ENCODE assay signal across 28 mouse cellular contexts in genomic region chr11:23810741-23811140, GRCm38 (mm10). TPM values are rescaled to one million over a fixed set of nuclear protein-coding genes. Genes with fewer than 3 reads are reported as not detected.
DNase-seq lines count a peak whose midpoint lies in the region; TF ChIP-seq lines count a peak whose summit lies in the region.
"Had no signal": no experiment of that assay in that cellular context is flagged by ENCODE, and none has a peak within 500 bp of the region (broad histone marks: within the 10 kb centered on the region; RNA-seq: fewer than 3 reads in every experiment).

No protein-coding gene starts in this region.

- WGBS in large intestine, adult 2 months = 37% methylated on average over 2 of the region's 2 CpGs

- peak overlapping the region; percentile 18; the same call in 1 of the 2 replicates for H3K27ac ChIP-seq in CH12.LX (ENCODE audit: insufficient read depth, low read depth)
- H3K27ac ChIP-seq: embryonic facial prominence, embryonic 10.5 days; embryonic facial prominence, embryonic 13.5 days; forebrain, embryonic 12.5 days; forebrain, embryonic 15.5 days; heart, adult 2 months; heart, embryonic 15.5 days; hindbrain, embryonic 10.5 days; hindbrain, embryonic 13.5 days; intestine, embryonic 15.5 days had no signal

- DNase-seq in A20 (ENCODE audit: low read depth, low spot score) = peak; percentile 25
- DNase-seq in CH12.LX (ENCODE audit: extremely low read depth) = no peak
- peak; percentile 4 for DNase-seq in large intestine, adult 2 months (ENCODE audit: low read depth, low spot score)
- DNase-seq in splenic B cell, adult 2 months (ENCODE audit: low read depth, low spot score) = peak; percentile 30
- no peak for DNase-seq in adrenal gland, adult 18-20 months (ENCODE audit: low spot score in 2 of 2)
- DNase-seq in adrenal gland, postnatal 25 days = no peak
- DNase-seq: adrenal gland, adult 8-10 months; adrenal gland, postnatal 36 days; cerebellum, adult 11 months; cerebellum, adult 2 months; cerebellum, postnatal 10 days; cerebellum, postnatal 36 days; embryo, embryonic 11 days; gastrocnemius, postnatal 25 days; heart, adult 2 months; heart, postnatal 10 days; heart, postnatal 36 days had no signal

- H3K27me3 ChIP-seq in CH12.LX (replicated peaks) = no peaks in the 10 kb centered on the region
- H3K27me3 ChIP-seq in splenic B cell, adult 2 months (ENCODE audit: control insufficient read depth, insufficient read depth, low read length, poor library complexity, severe bottlenecking) = no peaks in the 10 kb centered on the region
- H3K27me3 ChIP-seq: embryonic facial prominence, embryonic 13.5 days; forebrain, embryonic 12.5 days; forebrain, embryonic 15.5 days; heart, embryonic 12.5 days; heart, embryonic 15.5 days; hindbrain, embryonic 13.5 days; intestine, embryonic 15.5 days had no signal

- no peak; the same call in 1 of the 2 replicates for TF ChIP-seq POLR2A in CH12.LX (IDR thresholded peaks at IDR 0.05; ENCODE audit: low read depth, low read length)

- TF ChIP-seq RAD21 in CH12.LX (IDR thresholded peaks at IDR 0.05; ENCODE audit: low read depth, low read length) = no peak

- dilution Hi-C loops in CH12.LX (cut with MboI; ENCODE audit: extremely low pct_ligation_motif_present, extremely low pct_unique_long_range_greater_than_20kb, low sequenced_read_pairs) = no loop called here

- no peaks in the 10 kb centered on the region for H3K79me2 ChIP-seq in CH12.LX (replicated peaks; ENCODE audit: control insufficient read depth, extremely low read depth, insufficient read depth, poor library complexity, severe bottlenecking)

- H3K4me3 ChIP-seq in CH12.LX (replicated peaks in 1 of 3; ENCODE audit: low read depth in 2 of 3, low read length in 2 of 3, poor library complexity in 1 of 3) = no peak overlapping the region
- H3K4me3 ChIP-seq: embryonic facial prominence, embryonic 10.5 days; embryonic facial prominence, embryonic 13.5 days; erythroblast, embryonic 14.5 days; forebrain, embryonic 12.5 days; forebrain, embryonic 15.5 days; heart, adult 2 months; heart, embryonic 12.5 days; heart, embryonic 15.5 days; hindbrain, embryonic 10.5 days; hindbrain, embryonic 13.5 days; intestine, embryonic 15.5 days had no signal

- H3K4me2 ChIP-seq in CH12.LX (ENCODE audit: insufficient read depth, low read depth, poor library complexity, severe bottlenecking) = peak overlapping the region; percentile 42
- H3K4me2 ChIP-seq: embryonic facial prominence, embryonic 13.5 days; forebrain, embryonic 12.5 days; forebrain, embryonic 15.5 days; heart, embryonic 12.5 days; heart, embryonic 15.5 days; hindbrain, embryonic 13.5 days; intestine, embryonic 15.5 days had no signal

- H3K4me1 ChIP-seq in CH12.LX (ENCODE audit: control insufficient read depth in 1 of 2, insufficient read depth in 2 of 2) = peaks cover 32 to 42% of the 10 kb centered on the region in 2 experiments
- H3K4me1 ChIP-seq: embryonic facial prominence, embryonic 10.5 days; embryonic facial prominence, embryonic 13.5 days; forebrain, embryonic 12.5 days; forebrain, embryonic 15.5 days; heart, embryonic 12.5 days; heart, embryonic 15.5 days; hindbrain, embryonic 10.5 days; hindbrain, embryonic 13.5 days; intestine, embryonic 15.5 days had no signal

- peak overlapping the region; percentile 12 for H3K9ac ChIP-seq in CH12.LX (ENCODE audit: insufficient read depth, low read depth)
- H3K9ac ChIP-seq: embryonic facial prominence, embryonic 13.5 days; forebrain, embryonic 12.5 days; forebrain, embryonic 15.5 days; heart, embryonic 12.5 days; heart, embryonic 15.5 days; hindbrain, embryonic 13.5 days; intestine, embryonic 15.5 days had no signal

- no peaks in the 10 kb centered on the region for H3K36me3 ChIP-seq in CH12.LX (replicated peaks in 1 of 2; ENCODE audit: control insufficient read depth in 1 of 2, insufficient read depth in 1 of 2, low read length in 1 of 2)
- no peaks in the 10 kb centered on the region for H3K36me3 ChIP-seq in splenic B cell, adult 2 months (ENCODE audit: control insufficient read depth, insufficient read depth, low read length, poor library complexity, severe bottlenecking)
- H3K36me3 ChIP-seq: embryonic facial prominence, embryonic 10.5 days; embryonic facial prominence, embryonic 13.5 days; forebrain, embryonic 12.5 days; forebrain, embryonic 15.5 days; G1E; heart, embryonic 12.5 days; heart, embryonic 15.5 days; hindbrain, embryonic 10.5 days; hindbrain, embryonic 13.5 days; intestine, embryonic 15.5 days had no signal

- no peak for TF ChIP-seq CTCF in CH12.LX (conservative IDR thresholded peaks at IDR 0.05 in 1 of 2, IDR thresholded peaks at IDR 0.05 in 1 of 2; ENCODE audit: low read depth in 2 of 2, low read length in 2 of 2)

- no peaks in the 10 kb centered on the region for H3K9me3 ChIP-seq in CH12.LX (replicated peaks; ENCODE audit: low read length)
- H3K9me3 ChIP-seq: embryonic facial prominence, embryonic 10.5 days; embryonic facial prominence, embryonic 13.5 days; forebrain, embryonic 12.5 days; forebrain, embryonic 15.5 days; G1E; heart, embryonic 12.5 days; heart, embryonic 15.5 days; hindbrain, embryonic 10.5 days; hindbrain, embryonic 13.5 days; intestine, embryonic 15.5 days had no signal

- peak; percentile 43; the same call in 1 of the 2 replicates for TF ChIP-seq EP300 in CH12.LX (IDR thresholded peaks at IDR 0.05; ENCODE audit: low read length)

- in situ Hi-C loops in CH12.LX (cut with MboI; ENCODE audit: low pct_ligation_motif_present, low pct_unique_long_range_greater_than_20kb, low sequenced_read_pairs) = no loop called here

TF ChIP-seq in CH12.LX, 34 proteins besides CTCF, POLR2A, EP300 and RAD21:
- no peak for TF ChIP-seq KAT2A (IDR thresholded peaks at IDR 0.05; ENCODE audit: insufficient replicate concordance, low read length)
- TF ChIP-seq MEF2A (IDR thresholded peaks at IDR 0.05; ENCODE audit: borderline replicate concordance, low read depth, low read length) = 0 out of 2 replicates have a peak, but pooled peaks have one; percentile 52
- TF ChIP-seq HCFC1 (IDR thresholded peaks at IDR 0.05; ENCODE audit: low read depth, low read length) = peak; percentile 13; the same call in 1 of the 2 replicates
- TF ChIP-seq MYC (IDR thresholded peaks at IDR 0.05; ENCODE audit: low read depth, low read length) = peak; percentile 51; the same call in 1 of the 2 replicates
- no peak for TF ChIP-seq JUN (IDR thresholded peaks at IDR 0.05; ENCODE audit: insufficient read depth, low read depth, low read length)
- TF ChIP-seq ZMIZ1 (IDR thresholded peaks at IDR 0.05; ENCODE audit: low read depth, low read length) = no peak
- peak; percentile 68 for TF ChIP-seq ELF1 (IDR thresholded peaks at IDR 0.05; ENCODE audit: low read depth, low read length)
- TF ChIP-seq ZC3H11A (IDR thresholded peaks at IDR 0.05; ENCODE audit: low read depth, low read length) = no peak
- no peak for TF ChIP-seq RCOR1 (conservative IDR thresholded peaks at IDR 0.05; ENCODE audit: low read depth, low read length)
TF ChIP-seq in CH12.LX: peak in this region for 4.

RNA-seq across cellular contexts. Expression of gene Rel, which starts 40.0 kb away (rescaled TPM):
- 21.5 and 28.4 TPM in 2 replicates for total RNA-seq in CH12.LX (2012; rRNA removed)
- 21.1 and 26.2 TPM in 2 replicates for total RNA-seq in CH12.LX (2014; rRNA removed)
- 31.6 and 38.1 TPM in 2 replicates for polyA plus RNA-seq in CH12.LX (2012; ENCODE audit: insufficient read length, low read depth)
- 1.4 and 2.2 TPM in 2 replicates for polyA plus RNA-seq in large intestine, adult 2 months (2012; rRNA removed)
- 1 to 10 TPM; 7.6 to 7.9 TPM for total RNA-seq in adrenal gland, adult 18-20 months (2021)
- total RNA-seq in adrenal gland, postnatal 25 days (2021) = 8.2 and 8.7 TPM in 2 replicates

Comparison
In these comparisons a context has a peak if more than half of its experiments do, and no peak if none do; other contexts are left out.
1. DNase-seq: peak in A20 (single experiment), large intestine, adult 2 months (single experiment) and splenic B cell, adult 2 months (single experiment); none in CH12.LX (single experiment), adrenal gland, adult 18-20 months (0 of 2) and adrenal gland, postnatal 25 days (single experiment).